Mouse (Mus musculus) adrenal gland, postnatal 25 days (tissue): ENCODE data around the gene Rab7. TPM values are rescaled to one million over a fixed set of nuclear protein-coding genes. Genes with fewer than 3 reads are reported as not detected.
"Not testable (repeated sequence)": the region's sequence is repeated elsewhere in the genome, so short reads cannot be mapped to it uniquely, and the experiment has no call there.

Experiments
- DNase-seq: peaks from one replicate; pipeline ENCODE4 v3.0.0; 2021; ENCODE audit warnings: mixed read lengths
- total RNA-seq: library from RNA; stranded (reverse); gene quantifications from 2 replicates; pipeline ENCODE4 v1.2.3, GENCODE M21; 2021

Gene Rab7
- total RNA-seq, 1 experiment from 2014 or later: 326 TPM

GRCm38 (mm10) chr6:88053228-88054080 is 8.4 kb upstream of the Rab7 start:
- DNase-seq: no peak

- no peak for DNase-seq
These were observed 6.1 kb upstream of the Rab7 start for GRCm38 (mm10) chr6:88051206-88051605.

- DNase-seq: no peak
These were observed 3.9 kb upstream of the Rab7 start for GRCm38 (mm10) chr6:88049008-88049407.

GRCm38 (mm10) chr6:88047853-88048252 is 2.8 kb upstream of the Rab7 start:
- DNase-seq: no peak

GRCm38 (mm10) chr6:88045406-88045766 is 316 bp upstream of the Rab7 start:
- no peak for DNase-seq

- DNase-seq: no peak
These were observed 865 bp downstream of the Rab7 start for GRCm38 (mm10) chr6:88044234-88044576.

GRCm38 (mm10) chr6:88042336-88042735 is 2.7 kb downstream of the Rab7 start:
- no peak for DNase-seq

GRCm38 (mm10) chr6:88041221-88041620 is 3.8 kb downstream of the Rab7 start:
- DNase-seq: no peak

- DNase-seq: no peak
These were observed 5.6 kb downstream of the Rab7 start for GRCm38 (mm10) chr6:88039426-88039825.

GRCm38 (mm10) chr6:88037471-88038045 is 7.5 kb downstream of the Rab7 start:
- no peak for DNase-seq

- DNase-seq: no peak
These were observed 11.6 kb downstream of the Rab7 start for GRCm38 (mm10) chr6:88033504-88033903.

- no peak for DNase-seq
These were observed 14.6 kb downstream of the Rab7 start for GRCm38 (mm10) chr6:88030432-88030831.

GRCm38 (mm10) chr6:88027390-88027789 is 17.7 kb downstream of the Rab7 start:
- DNase-seq: no peak

- DNase-seq: no peak
These were observed 21.7 kb downstream of the Rab7 start for GRCm38 (mm10) chr6:88023316-88023890.

- DNase-seq: no peak
These were observed 25.9 kb downstream of the Rab7 start for GRCm38 (mm10) chr6:88019154-88019553.

GRCm38 (mm10) chr6:88017821-88018220 is 27.2 kb downstream of the Rab7 start:
- no peak for DNase-seq

- DNase-seq: no peak
These were observed 29.3 kb downstream of the Rab7 start for GRCm38 (mm10) chr6:88015797-88016196.

GRCm38 (mm10) chr6:88013456-88013855 is 31.6 kb downstream of the Rab7 start:
- DNase-seq: no peak

GRCm38 (mm10) chr6:88012601-88013000 is 32.5 kb downstream of the Rab7 start:
- DNase-seq: no peak

- DNase-seq: not testable (repeated sequence)
These were observed 34.0 kb downstream of the Rab7 start for GRCm38 (mm10) chr6:88011106-88011505.

GRCm38 (mm10) chr6:88009209-88009608 is 35.9 kb downstream of the Rab7 start:
- DNase-seq: no peak

- not testable (repeated sequence) for DNase-seq
These were observed 40.3 kb downstream of the Rab7 start for GRCm38 (mm10) chr6:88004773-88005172.

- DNase-seq: no peak
These were observed 41.6 kb downstream of the Rab7 start for GRCm38 (mm10) chr6:88003439-88003838.

GRCm38 (mm10) chr6:87998358-87998757 is 46.7 kb downstream of the Rab7 start:
- no peak for DNase-seq
